Mouse (Mus musculus) midbrain, postnatal 0 days (tissue): ENCODE results near the gene Epb41l3. TPM values are rescaled to one million over a fixed set of nuclear protein-coding genes. Genes with fewer than 3 reads are reported as not detected.

Source experiments
- ATAC-seq: fragments of 200-750 bp; cut with Nextera tagmentation; 2 replicates; pipeline ENCODE4 v1.8.0; 2017; ENCODE audit warnings: moderate number of reproducible peaks, mild to moderate bottlenecking, moderate TSS enrichment, moderate library complexity; ENCODE audit not compliant: low FRiP score
- DNase-seq: peaks from one replicate; pipeline ENCODE4 v3.0.0-alpha.2; 2015; ENCODE audit warnings: low spot score
- H3K27ac ChIP-seq: fragments of 300-500 bp; sonication (generic); 2 replicates; pipeline ENCODE4 v1.5.1; 2014; ENCODE audit warnings: low read depth, mild to moderate bottlenecking, low read length, mixed read lengths
- H3K27me3 ChIP-seq: fragments of 300-500 bp; sonication (generic); 2 replicates; pipeline ENCODE4 v1.6.1; 2014; ENCODE audit warnings: low read length, control low read depth, mixed read lengths; ENCODE audit not compliant: insufficient read depth
- H3K36me3 ChIP-seq: fragments of 300-500 bp; sonication (generic); 2 replicates; pipeline ENCODE4 v1.6.1; 2014; ENCODE audit warnings: low read length, control low read depth, mixed read lengths; ENCODE audit not compliant: insufficient read depth
- H3K4me1 ChIP-seq: fragments of 300-500 bp; sonication (generic); 2 replicates; pipeline ENCODE4 v1.6.1; 2014; ENCODE audit warnings: mild to moderate bottlenecking, control low read depth, antibody characterized with exemption, low read length, mixed read lengths; ENCODE audit not compliant: insufficient read depth
- H3K4me2 ChIP-seq: fragments of 300-500 bp; sonication (generic); 2 replicates; pipeline ENCODE4 v1.6.1; 2014; ENCODE audit warnings: low read depth, mild to moderate bottlenecking, low read length, mixed read lengths; ENCODE audit not compliant: poor library complexity, severe bottlenecking
- H3K4me3 ChIP-seq: fragments of 300-500 bp; sonication (generic); 2 replicates; pipeline ENCODE4 v1.5.1; 2014; ENCODE audit warnings: low read depth, mild to moderate bottlenecking, low read length, moderate library complexity
- H3K9ac ChIP-seq: fragments of 300-500 bp; sonication (generic); replicated peaks from 2 replicates; pipeline ENCODE4 v1.6.1; 2014; ENCODE audit warnings: mild to moderate bottlenecking, low read length, moderate library complexity, mixed read lengths; ENCODE audit not compliant: poor library complexity, severe bottlenecking
- H3K9me3 ChIP-seq: fragments of 300-500 bp; sonication (generic); 2 replicates; pipeline ENCODE4 v1.6.1; 2016; ENCODE audit warnings: low read length, control low read depth
- CTCF ChIP-seq: IDR thresholded peaks from 2 replicates; pipeline ENCODE4 v1.5.1; 2016; ENCODE audit warnings: antibody characterized with exemption, mild to moderate bottlenecking
- WGBS: fragments of 180-500 bp; shearing (Covaris S2); extraction: QIAGEN DNeasy Blood & Tissue Kit; methylation state at CpG from one replicate; pipeline ENCODE4 v1.1.7; 2014; 5-methylcytosine and 5-hydroxymethylcytosine counted together
- polyA plus RNA-seq: library from polyadenylated mRNA; unstranded; fragments of >200 nt; fragmentation: Nextera tagmentation; extraction: Ambion mirVana; gene quantifications from 2 replicates; pipeline ENCODE4 v1.2.1, GENCODE M21; 2015
- total RNA-seq: library from RNA; depleted of rRNA; stranded (reverse); fragments of >200 nt; gene quantifications from 2 replicates; pipeline ENCODE4 v1.2.3, GENCODE M21; 2014

Epb41l3 gene
- total and polyA plus RNA-seq, 2 experiments from 2014 or later, result 72.1 to 102 TPM

DNA sequence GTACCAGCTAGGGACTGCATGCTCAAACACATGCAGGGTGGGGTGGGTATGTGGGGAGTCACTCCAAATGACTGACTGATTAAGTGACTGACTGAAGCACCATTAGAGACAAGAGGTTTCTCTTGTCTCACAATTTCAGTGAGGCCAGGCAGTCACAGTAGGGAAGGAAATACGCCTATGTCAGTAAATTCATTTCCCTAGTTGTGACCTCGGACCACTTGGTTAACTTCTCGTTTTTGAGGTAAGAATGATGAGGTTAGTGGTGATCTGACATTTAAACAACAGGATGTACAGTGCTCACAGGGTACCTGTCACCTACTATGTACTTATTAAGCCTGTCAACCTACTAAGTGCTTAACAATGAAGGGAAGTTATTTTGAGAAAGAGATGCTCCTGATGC, 67.5 kb downstream of the Epb41l3 start:
- Histone ChIP-seq H3K9ac (no peak overlapping the region), H3K4me3 (no peak overlapping the region), H3K4me1 (no peaks in the 10 kb centered on the region), H3K4me2 (no peak overlapping the region), H3K36me3 (no peaks in the 10 kb centered on the region), H3K9me3 (no peaks in the 10 kb centered on the region), H3K27me3 (no peaks in the 10 kb centered on the region), H3K27ac (no peak overlapping the region)
- WGBS, result 81% methylated on average over 3 of the region's 3 CpGs
- DNase-seq, result no peak
- no peak for ATAC-seq
- no peak for TF ChIP-seq CTCF

DNA sequence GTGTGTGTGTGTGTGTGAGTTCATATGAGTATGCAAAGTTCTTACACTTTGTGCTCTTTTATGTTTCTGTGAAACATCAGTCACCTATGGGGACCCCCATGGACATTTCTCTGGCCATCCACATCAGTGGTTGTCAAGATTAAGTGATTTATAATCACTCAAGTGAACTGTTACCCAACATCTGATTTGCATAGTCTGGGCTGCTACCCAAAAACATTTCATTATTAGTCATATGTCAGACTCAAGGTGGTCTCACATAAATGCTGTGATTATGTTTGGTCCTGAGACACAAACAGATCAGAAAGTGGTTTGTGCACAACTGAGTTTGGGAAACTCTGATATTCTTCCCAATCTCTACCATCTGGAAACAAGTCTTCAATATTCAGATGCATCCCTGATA, 75.3 kb downstream of the Epb41l3 start:
- DNase-seq, result no peak
- H3K4me3 ChIP-seq, result no peak overlapping the region
- H3K27me3 ChIP-seq, result no peaks in the 10 kb centered on the region
- ATAC-seq, result no peak
- H3K9me3 ChIP-seq, result no peaks in the 10 kb centered on the region
- no peak overlapping the region for H3K27ac ChIP-seq
- TF ChIP-seq CTCF, result no peak
- no peaks in the 10 kb centered on the region for H3K36me3 ChIP-seq
- no peak overlapping the region for H3K4me2 ChIP-seq
- no peaks in the 10 kb centered on the region; the same call in 1 of the 2 replicates for H3K4me1 ChIP-seq
- H3K9ac ChIP-seq, result no peak overlapping the region

DNA sequence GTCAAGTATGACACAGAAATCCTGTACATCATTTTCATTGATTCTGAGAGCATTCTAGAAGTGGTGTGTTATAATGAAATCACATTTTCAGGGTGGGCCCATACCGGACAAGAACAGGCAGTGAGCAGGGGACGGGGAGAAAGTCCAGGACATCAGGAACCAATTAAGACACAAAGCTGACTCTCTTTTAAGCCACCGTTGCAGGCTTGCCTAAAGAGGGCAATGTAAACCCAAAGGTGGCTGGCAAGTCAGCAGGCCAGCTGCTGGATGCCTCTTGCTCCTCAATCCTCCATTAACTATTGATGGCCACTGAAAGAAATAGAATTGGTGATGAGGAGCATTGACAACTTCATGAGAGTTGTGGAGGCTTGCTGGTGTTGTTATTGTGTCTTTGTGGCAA, 75.8 kb downstream of the Epb41l3 start:
- Histone ChIP-seq H3K4me1 (no peaks in the 10 kb centered on the region; the same call in 1 of the 2 replicates), H3K9ac (no peak overlapping the region), H3K27ac (no peak overlapping the region), H3K4me3 (no peak overlapping the region), H3K36me3 (no peaks in the 10 kb centered on the region), H3K4me2 (no peak overlapping the region), H3K27me3 (no peaks in the 10 kb centered on the region), H3K9me3 (no peaks in the 10 kb centered on the region)
- DNase-seq (no peak), ATAC-seq (no peak)
- 31% methylated on average over 3 of the region's 3 CpGs for WGBS
- peak; percentile 35; the same call in 1 of the 2 replicates for TF ChIP-seq CTCF

DNA sequence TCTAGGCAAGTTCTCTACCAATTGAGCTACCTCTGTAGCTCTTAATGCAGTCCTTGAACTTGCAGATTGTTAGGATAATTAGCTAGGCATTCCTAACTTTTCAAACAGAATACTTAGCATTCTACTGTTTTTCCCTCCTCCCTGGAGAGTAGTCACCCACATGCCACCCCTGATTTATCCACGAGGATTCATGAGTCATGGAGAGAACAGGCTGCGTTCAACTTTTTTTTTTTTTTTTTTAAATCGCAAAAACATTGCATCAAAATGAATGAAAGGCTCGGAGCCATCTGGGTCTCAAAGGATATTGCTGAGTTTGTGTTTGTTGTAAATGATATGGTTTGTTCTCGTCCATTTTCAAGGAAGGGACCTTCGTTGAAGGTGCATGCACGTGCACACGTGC, 79.6 kb downstream of the Epb41l3 start:
- Histone ChIP-seq H3K9me3 (no peaks in the 10 kb centered on the region), H3K36me3 (no peaks in the 10 kb centered on the region), H3K27me3 (no peaks in the 10 kb centered on the region), H3K9ac (no peak overlapping the region), H3K4me1 (no peaks in the 10 kb centered on the region; the same call in 1 of the 2 replicates), H3K4me3 (no peak overlapping the region), H3K27ac (no peak overlapping the region), H3K4me2 (no peak overlapping the region)
- DNase-seq (no peak), ATAC-seq (no peak)
- WGBS, result 81% methylated on average over 8 of the region's 8 CpGs
- no peak for TF ChIP-seq CTCF

DNA sequence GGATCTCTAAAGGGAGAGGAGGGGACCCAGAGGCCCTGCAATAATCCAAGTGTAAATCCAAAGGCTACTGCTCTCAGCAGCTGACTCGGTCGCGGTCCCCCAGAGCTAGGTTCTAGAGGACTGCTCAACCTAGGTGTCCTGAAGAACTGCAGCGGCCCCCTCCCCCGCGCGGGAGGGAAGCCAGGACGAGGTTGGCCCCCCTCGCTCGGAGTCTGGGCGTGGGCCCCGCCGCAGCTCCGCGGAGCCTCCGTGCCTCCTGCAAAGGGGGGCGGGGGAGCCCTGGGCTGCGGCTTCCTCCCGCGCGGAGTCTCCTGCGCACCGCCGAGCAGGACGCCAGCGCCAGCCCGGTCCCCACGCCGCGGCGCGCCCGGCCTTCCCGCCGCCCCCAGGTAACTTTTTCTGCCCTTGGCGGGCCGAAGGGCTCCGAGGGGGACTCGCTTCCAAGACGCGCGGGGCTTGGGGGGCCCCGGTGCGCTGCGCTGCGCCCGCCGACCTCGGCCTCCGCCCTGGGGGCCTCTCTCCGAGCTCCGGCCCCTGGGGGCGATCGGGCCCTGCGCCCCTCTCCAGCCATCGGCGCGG, 81.1 kb downstream of the Epb41l3 start:
- H3K9ac ChIP-seq, result peak overlapping the region; percentile 81
- TF ChIP-seq CTCF, result no peak
- H3K27me3 ChIP-seq, result no peaks in the 10 kb centered on the region
- H3K4me1 ChIP-seq, result no peaks in the 10 kb centered on the region; the same call in 1 of the 2 replicates
- ATAC-seq (peak; percentile 76), DNase-seq (peak; percentile 42)
- peak overlapping the region; percentile 83 for H3K4me2 ChIP-seq
- H3K9me3 ChIP-seq, result no peaks in the 10 kb centered on the region
- 1% methylated on average over 44 of the region's 58 CpGs for WGBS
- H3K4me3 ChIP-seq, result peak overlapping the region; percentile 99
- peak overlapping the region; percentile 72 for H3K27ac ChIP-seq
- no peaks in the 10 kb centered on the region for H3K36me3 ChIP-seq

DNA sequence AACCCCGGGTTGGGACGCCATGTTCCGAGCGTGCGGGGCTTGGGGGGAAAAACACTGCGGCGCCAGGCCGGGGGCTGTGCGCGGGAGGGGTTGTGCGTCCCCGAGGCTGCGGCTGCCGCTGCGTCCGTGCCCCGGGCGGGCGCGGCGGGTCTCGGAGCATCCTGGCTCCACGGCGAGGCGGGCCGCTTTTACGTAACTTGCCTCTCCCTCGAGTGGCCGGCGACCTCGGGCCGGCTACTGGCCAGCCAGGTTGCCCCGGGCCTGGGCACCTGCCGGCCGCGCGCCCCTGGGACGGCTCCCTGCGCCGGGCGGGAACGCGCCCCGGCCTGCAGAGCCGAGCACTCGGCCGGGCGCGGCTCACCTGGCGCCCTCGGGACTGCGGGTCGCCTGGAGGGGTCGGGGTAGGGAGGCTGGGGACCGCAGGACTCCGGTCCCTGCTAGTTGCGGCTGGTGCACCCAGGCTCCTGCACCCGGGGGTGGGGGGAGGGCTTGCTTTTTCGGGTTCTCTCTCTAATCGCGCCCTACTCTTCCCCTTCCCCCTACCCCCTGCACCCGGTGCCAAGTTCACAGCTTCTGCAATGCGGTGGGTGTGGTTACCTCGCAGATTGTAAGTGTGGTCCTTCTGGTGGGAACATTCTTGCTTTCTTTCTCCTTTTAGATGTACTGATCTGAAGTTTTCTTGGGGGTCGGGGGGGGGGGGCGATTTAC, 81.8 kb downstream of the Epb41l3 start:
- H3K27me3 ChIP-seq, result no peaks in the 10 kb centered on the region
- TF ChIP-seq CTCF, result no peak
- peak overlapping the region; percentile 83 for H3K4me2 ChIP-seq
- DNase-seq (peak; percentile 37), ATAC-seq (peak; percentile 64)
- no peaks in the 10 kb centered on the region for H3K36me3 ChIP-seq
- under 1% methylated on average over 35 of the region's 66 CpGs for WGBS
- peak overlapping the region; percentile 99 for H3K4me3 ChIP-seq
- peak overlapping the region; percentile 72 for H3K27ac ChIP-seq
- H3K4me1 ChIP-seq, result no peaks in the 10 kb centered on the region; the same call in 1 of the 2 replicates
- no peaks in the 10 kb centered on the region for H3K9me3 ChIP-seq
- H3K9ac ChIP-seq, result peak overlapping the region; percentile 81
